Mouse (Mus musculus): ENCODE data around the gene Ston2. TPM values are rescaled to one million over a fixed set of nuclear protein-coding genes. Genes with fewer than 3 reads are reported as not detected.
A peak's percentile ranks its signal among the peaks of the same experiment; 100 is the strongest.

Ston2 gene
- total and polyA plus RNA-seq, 3 experiments: 33.4 to 110 (median 74.5) TPM

DNA sequence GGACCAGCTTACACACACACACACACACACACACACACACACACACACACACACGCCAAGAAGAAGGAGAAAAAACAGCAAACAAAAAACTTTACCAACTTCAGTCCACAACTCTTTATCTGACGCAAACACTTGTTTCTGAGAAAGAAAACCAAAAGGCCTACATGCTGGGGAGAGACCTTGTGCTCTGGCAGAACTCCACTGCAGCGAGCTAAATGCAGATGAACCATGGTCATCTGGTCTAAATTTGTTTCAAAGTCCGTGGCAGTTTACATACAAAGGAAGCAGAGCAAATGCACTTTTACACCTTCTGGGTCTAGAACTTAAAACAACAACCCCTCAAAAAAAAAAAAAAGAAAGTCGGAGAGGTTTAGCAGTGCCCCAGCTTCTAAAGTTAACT is 79.0 kb downstream of the Ston2 start:
- TF ChIP-seq CTCF (IDR thresholded peaks at IDR 0.05; ENCODE audit: low read depth, low read length): no peak
- no peak for TF ChIP-seq TAL1 (conservative IDR thresholded peaks at IDR 0.05; ENCODE audit: low read depth, low read length)
- TF ChIP-seq GATA1 (IDR thresholded peaks at IDR 0.05; ENCODE audit: borderline replicate concordance, low read length): no peak
- TF ChIP-seq POLR2AphosphoS5 (IDR thresholded peaks at IDR 0.05; ENCODE audit: insufficient replicate concordance, low read depth, low read length): no peak
- no peak for TF ChIP-seq GATA2 (IDR thresholded peaks at IDR 0.05; ENCODE audit: borderline replicate concordance, low read depth, low read length)
- Histone ChIP-seq H3K27me3 (ENCODE audit: insufficient read depth, low read length) (no peaks in the 10 kb centered on the region), H3K9me3 (replicated peaks) (no peaks in the 10 kb centered on the region), H3K4me3 (ENCODE audit: low read depth, low read length) (no peak overlapping the region), H3K36me3 (replicated peaks) (peaks cover 75% of the 10 kb centered on the region), H3K4me1 (ENCODE audit: insufficient read depth, low read depth, low read length) (peaks cover 12% of the 10 kb centered on the region)
- DNase-seq (ENCODE audit: low spot score): no peak
- ATAC-seq (ENCODE audit: extremely low read depth, insufficient number of reproducible peaks, low FRiP score, poor library complexity, severe bottlenecking): no peak

DNA sequence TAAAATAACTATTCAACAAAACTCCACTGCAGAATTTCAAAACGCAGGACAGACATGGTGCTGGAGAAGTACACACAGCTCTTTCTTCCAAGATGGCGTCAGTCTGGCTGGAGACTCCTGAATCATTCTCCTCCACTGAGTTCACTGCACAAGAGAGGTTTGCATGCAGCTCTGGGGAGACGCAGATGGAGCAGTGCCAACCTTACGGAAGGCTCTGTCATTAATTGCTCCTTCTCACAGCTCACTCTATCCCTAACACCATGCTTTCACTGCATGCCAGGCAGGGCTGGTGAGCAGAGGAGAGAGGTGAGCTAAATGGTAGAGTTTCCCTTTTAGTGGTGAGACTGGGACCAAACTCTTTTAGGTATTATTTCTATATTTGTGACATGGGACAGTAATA is 80.4 kb downstream of the Ston2 start:
- no peak for TF ChIP-seq GATA1 (IDR thresholded peaks at IDR 0.05; ENCODE audit: borderline replicate concordance, low read length)
- TF ChIP-seq TAL1 (conservative IDR thresholded peaks at IDR 0.05; ENCODE audit: low read depth, low read length): no peak
- TF ChIP-seq GATA2 (IDR thresholded peaks at IDR 0.05; ENCODE audit: borderline replicate concordance, low read depth, low read length): no peak
- no peak for TF ChIP-seq CTCF (IDR thresholded peaks at IDR 0.05; ENCODE audit: low read depth, low read length)
- no peak for TF ChIP-seq POLR2AphosphoS5 (IDR thresholded peaks at IDR 0.05; ENCODE audit: insufficient replicate concordance, low read depth, low read length)
- H3K9me3 ChIP-seq (replicated peaks): no peaks in the 10 kb centered on the region
- DNase-seq (ENCODE audit: low spot score) (no peak), ATAC-seq (ENCODE audit: extremely low read depth, insufficient number of reproducible peaks, low FRiP score, poor library complexity, severe bottlenecking) (no peak)
- H3K4me1 ChIP-seq (ENCODE audit: insufficient read depth, low read depth, low read length): peaks cover 12% of the 10 kb centered on the region
- H3K36me3 ChIP-seq (replicated peaks): peaks cover 69% of the 10 kb centered on the region
- H3K27me3 ChIP-seq (ENCODE audit: insufficient read depth, low read length): no peaks in the 10 kb centered on the region
- H3K4me3 ChIP-seq (ENCODE audit: low read depth, low read length): no peak overlapping the region

DNA sequence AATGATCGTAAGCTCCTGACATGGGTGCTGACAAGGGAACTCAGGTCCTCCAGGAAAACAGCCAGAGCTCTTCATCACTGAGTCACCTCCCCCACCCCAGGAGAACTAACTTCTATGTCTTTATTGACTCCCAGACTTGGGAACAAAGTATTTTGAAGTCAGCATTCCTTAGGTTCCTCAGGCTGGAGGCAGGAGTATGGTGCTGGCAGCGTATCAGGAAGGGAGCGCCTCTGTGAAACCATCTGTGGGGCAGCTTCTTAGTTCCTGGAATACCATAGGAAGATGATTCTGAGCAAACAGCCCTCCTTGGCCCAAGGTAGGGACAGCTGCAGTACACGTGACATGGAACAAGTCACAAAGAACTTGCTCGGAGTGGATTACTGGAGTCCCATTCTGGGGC is 84.7 kb downstream of the Ston2 start:
- H3K27me3 ChIP-seq (ENCODE audit: insufficient read depth, low read length): no peaks in the 10 kb centered on the region
- H3K4me3 ChIP-seq (ENCODE audit: low read depth, low read length): no peak overlapping the region
- DNase-seq (ENCODE audit: low spot score): no peak
- ATAC-seq (ENCODE audit: extremely low read depth, insufficient number of reproducible peaks, low FRiP score, poor library complexity, severe bottlenecking): no peak
- H3K9me3 ChIP-seq (replicated peaks): no peaks in the 10 kb centered on the region
- peaks cover 59% of the 10 kb centered on the region for H3K36me3 ChIP-seq (replicated peaks)
- TF ChIP-seq GATA2 (IDR thresholded peaks at IDR 0.05; ENCODE audit: borderline replicate concordance, low read depth, low read length): no peak
- no peak for TF ChIP-seq POLR2AphosphoS5 (IDR thresholded peaks at IDR 0.05; ENCODE audit: insufficient replicate concordance, low read depth, low read length)
- TF ChIP-seq CTCF (IDR thresholded peaks at IDR 0.05; ENCODE audit: low read depth, low read length): no peak
- no peak for TF ChIP-seq GATA1 (IDR thresholded peaks at IDR 0.05; ENCODE audit: borderline replicate concordance, low read length)
- TF ChIP-seq TAL1 (conservative IDR thresholded peaks at IDR 0.05; ENCODE audit: low read depth, low read length): no peak
- H3K4me1 ChIP-seq (ENCODE audit: insufficient read depth, low read depth, low read length): peaks cover 17% of the 10 kb centered on the region

DNA sequence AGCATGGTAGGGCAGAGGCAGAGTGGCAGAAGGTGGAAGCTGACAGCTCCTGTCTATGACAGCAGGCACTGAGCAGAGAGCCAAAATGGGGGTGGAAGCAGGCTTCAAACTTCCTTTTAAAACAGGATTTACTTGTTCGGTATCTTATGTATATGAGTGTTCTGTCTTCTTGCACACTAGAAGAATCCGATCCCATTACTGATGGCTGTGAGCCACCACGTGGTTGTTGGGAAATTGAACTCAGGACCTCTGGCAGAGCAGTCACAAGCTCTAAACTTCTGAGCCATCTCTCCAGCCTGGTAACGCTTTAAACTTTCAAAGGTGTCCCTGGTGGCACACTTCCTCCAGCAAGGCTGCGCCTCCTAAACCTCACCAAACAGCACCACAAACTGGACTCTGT is 85.4 kb downstream of the Ston2 start:
- Histone ChIP-seq H3K4me1 (ENCODE audit: insufficient read depth, low read depth, low read length) (peaks cover 19% of the 10 kb centered on the region), H3K4me3 (ENCODE audit: low read depth, low read length) (no peak overlapping the region), H3K36me3 (replicated peaks) (peaks cover 61% of the 10 kb centered on the region), H3K9me3 (replicated peaks) (no peaks in the 10 kb centered on the region), H3K27me3 (ENCODE audit: insufficient read depth, low read length) (no peaks in the 10 kb centered on the region)
- TF ChIP-seq TAL1 (conservative IDR thresholded peaks at IDR 0.05; ENCODE audit: low read depth, low read length): no peak
- no peak for TF ChIP-seq GATA1 (IDR thresholded peaks at IDR 0.05; ENCODE audit: borderline replicate concordance, low read length)
- no peak for TF ChIP-seq CTCF (IDR thresholded peaks at IDR 0.05; ENCODE audit: low read depth, low read length)
- TF ChIP-seq POLR2AphosphoS5 (IDR thresholded peaks at IDR 0.05; ENCODE audit: insufficient replicate concordance, low read depth, low read length): no peak
- DNase-seq (ENCODE audit: low spot score) (no peak), ATAC-seq (ENCODE audit: extremely low read depth, insufficient number of reproducible peaks, low FRiP score, poor library complexity, severe bottlenecking) (no peak)

DNA sequence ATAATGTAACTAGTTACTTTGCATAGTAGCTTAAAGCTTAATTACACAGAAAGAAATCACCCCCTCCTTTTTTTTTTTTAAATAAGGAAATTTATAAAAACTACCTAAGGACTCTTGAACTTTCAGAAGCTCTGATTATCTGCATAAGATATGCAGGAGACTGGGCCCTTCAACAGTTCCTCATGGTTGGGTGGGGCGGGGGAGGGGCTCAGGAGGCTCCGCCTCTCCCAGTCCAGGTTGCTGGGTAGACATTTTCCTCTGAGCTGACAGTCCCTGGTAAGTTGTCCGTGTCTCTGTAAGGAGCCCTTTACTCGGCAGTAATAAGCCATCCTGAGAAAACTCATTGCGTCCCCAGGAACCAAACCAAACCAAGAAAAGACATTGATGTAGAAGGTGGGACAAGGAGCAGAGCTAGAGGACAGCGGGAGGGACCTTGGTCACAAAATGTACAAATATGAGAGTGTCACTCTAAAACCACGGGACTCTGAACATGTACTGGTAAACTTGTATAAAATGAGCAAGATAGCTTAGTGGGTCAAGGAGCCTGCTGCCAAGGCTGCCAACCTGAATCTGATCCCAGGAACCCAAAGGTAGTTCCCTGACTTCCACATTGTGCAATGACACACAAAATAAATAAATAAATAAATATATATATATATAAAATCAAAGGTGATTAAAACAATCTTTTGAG is 88.6 kb downstream of the Ston2 start:
- DNase-seq (ENCODE audit: low spot score) (peak; percentile 16), ATAC-seq (ENCODE audit: extremely low read depth, insufficient number of reproducible peaks, low FRiP score, poor library complexity, severe bottlenecking) (no peak)
- Histone ChIP-seq H3K4me3 (ENCODE audit: low read depth, low read length) (no peak overlapping the region), H3K4me1 (ENCODE audit: insufficient read depth, low read depth, low read length) (peaks cover 13% of the 10 kb centered on the region), H3K9me3 (replicated peaks) (no peaks in the 10 kb centered on the region), H3K27me3 (ENCODE audit: insufficient read depth, low read length) (no peaks in the 10 kb centered on the region), H3K36me3 (replicated peaks) (peaks cover 49% of the 10 kb centered on the region)
- no peak for TF ChIP-seq CTCF (IDR thresholded peaks at IDR 0.05; ENCODE audit: low read depth, low read length)
- no peak for TF ChIP-seq POLR2AphosphoS5 (IDR thresholded peaks at IDR 0.05; ENCODE audit: insufficient replicate concordance, low read depth, low read length)
- no peak for TF ChIP-seq GATA1 (IDR thresholded peaks at IDR 0.05; ENCODE audit: borderline replicate concordance, low read length)
- no peak for TF ChIP-seq GATA2 (IDR thresholded peaks at IDR 0.05; ENCODE audit: borderline replicate concordance, low read depth, low read length)
- no peak for TF ChIP-seq TAL1 (conservative IDR thresholded peaks at IDR 0.05; ENCODE audit: low read depth, low read length)

DNA sequence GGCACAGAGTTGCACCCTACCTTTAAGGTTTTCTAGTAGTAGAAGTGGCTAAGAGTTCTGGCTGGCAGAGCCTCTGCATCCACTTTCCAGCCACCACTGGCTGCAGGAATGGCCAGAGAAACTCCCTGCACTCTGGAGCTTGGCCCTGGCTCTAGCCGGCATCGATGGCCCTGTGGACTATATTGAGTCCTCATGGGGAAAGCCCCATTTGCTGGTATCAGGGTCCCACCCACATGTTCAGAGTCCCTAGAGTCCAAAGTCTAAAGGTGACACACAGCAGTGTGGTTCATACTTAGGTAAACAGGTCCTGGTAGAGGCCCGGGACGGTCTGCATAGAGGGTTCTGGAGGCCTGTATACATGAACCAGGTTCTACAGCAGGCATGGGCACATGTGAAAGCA is 92.0 kb downstream of the Ston2 start:
- no peaks in the 10 kb centered on the region for H3K9me3 ChIP-seq (replicated peaks)
- peaks cover 17% of the 10 kb centered on the region for H3K4me1 ChIP-seq (ENCODE audit: insufficient read depth, low read depth, low read length)
- no peak overlapping the region for H3K4me3 ChIP-seq (ENCODE audit: low read depth, low read length)
- TF ChIP-seq TAL1 (conservative IDR thresholded peaks at IDR 0.05; ENCODE audit: low read depth, low read length) (no peak), CTCF (IDR thresholded peaks at IDR 0.05; ENCODE audit: low read depth, low read length) (no peak), GATA2 (IDR thresholded peaks at IDR 0.05; ENCODE audit: borderline replicate concordance, low read depth, low read length) (no peak), POLR2AphosphoS5 (IDR thresholded peaks at IDR 0.05; ENCODE audit: insufficient replicate concordance, low read depth, low read length) (no peak), GATA1 (IDR thresholded peaks at IDR 0.05; ENCODE audit: borderline replicate concordance, low read length) (no peak)
- ATAC-seq (ENCODE audit: extremely low read depth, insufficient number of reproducible peaks, low FRiP score, poor library complexity, severe bottlenecking) (no peak), DNase-seq (ENCODE audit: low spot score) (no peak)
- peaks cover 47% of the 10 kb centered on the region for H3K36me3 ChIP-seq (replicated peaks)
- no peaks in the 10 kb centered on the region for H3K27me3 ChIP-seq (ENCODE audit: insufficient read depth, low read length)

All from G1E (cell line).